Mouse (Mus musculus) thymus, postnatal 4 days (tissue): ENCODE measurements around the gene Doc2g.

ENCODE experiments used
- DNase-seq: peaks from one replicate; pipeline ENCODE4 v3.0.0; 2021

Doc2g gene

GRCm38 (mm10) chr19:3991562-3991961 is 11.6 kb upstream of the Doc2g start:
- DNase-seq, result no peak

- DNase-seq, result no peak
Measured at GRCm38 (mm10) chr19:3991966-3992365, 11.1 kb upstream of the Doc2g start.

GRCm38 (mm10) chr19:3992416-3992815 is 10.7 kb upstream of the Doc2g start, which contains the start of gene Tbx10:
Tbx10 (plus strand) TSS chr19:3992752.
- no peak for DNase-seq

GRCm38 (mm10) chr19:3994932-3995331 is 8.2 kb upstream of the Doc2g start:
- DNase-seq, result no peak

- no peak for DNase-seq
Measured at GRCm38 (mm10) chr19:3995505-3995904, 7.6 kb upstream of the Doc2g start.

GRCm38 (mm10) chr19:3996106-3996505 is 7.0 kb upstream of the Doc2g start:
- no peak for DNase-seq

- no peak for DNase-seq
Measured at GRCm38 (mm10) chr19:3996747-3997146, 6.4 kb upstream of the Doc2g start.

- DNase-seq, result no peak
Measured at GRCm38 (mm10) chr19:3997231-3997630, 5.9 kb upstream of the Doc2g start.

GRCm38 (mm10) chr19:3998335-3998734 is 4.8 kb upstream of the Doc2g start:
- no peak for DNase-seq

GRCm38 (mm10) chr19:3999121-3999730 is 3.9 kb upstream of the Doc2g start:
- DNase-seq, result no peak

GRCm38 (mm10) chr19:4000119-4000900 is 2.8 kb upstream of the Doc2g start, which contains the start of the genes Nudt8 and Gm49405:
Nudt8 (plus strand) TSS chr19:4000580.
Gm49405 (plus strand) TSS chr19:4000626.
- DNase-seq, result peak; percentile 95

- no peak for DNase-seq
Measured at GRCm38 (mm10) chr19:4000949-4001525, 2.1 kb upstream of the Doc2g start.

GRCm38 (mm10) chr19:4001752-4002151 is 1.4 kb upstream of the Doc2g start:
- no peak for DNase-seq

GRCm38 (mm10) chr19:4003641-4004040 is 528 bp downstream of the Doc2g start:
- no peak for DNase-seq

- DNase-seq, result no peak
Measured at GRCm38 (mm10) chr19:4004331-4004730, 1.2 kb downstream of the Doc2g start.

- peak; percentile 6 for DNase-seq
Measured at GRCm38 (mm10) chr19:4005091-4005490, 2.0 kb downstream of the Doc2g start.

GRCm38 (mm10) chr19:4005971-4006370 is 2.9 kb downstream of the Doc2g start:
- DNase-seq, result peak; percentile 4

- no peak for DNase-seq
Measured at GRCm38 (mm10) chr19:4011086-4011485, 8.0 kb downstream of the Doc2g start.

- DNase-seq, result peak; percentile 91
Measured at GRCm38 (mm10) chr19:4012432-4013022, 9.4 kb downstream of the Doc2g start, which contains the start of gene Ndufv1. Ndufv1 (minus strand) TSS chr19:4012806.

- no peak for DNase-seq
Measured at GRCm38 (mm10) chr19:4013066-4013465, 10.0 kb downstream of the Doc2g start.

- no peak for DNase-seq
Measured at GRCm38 (mm10) chr19:4014802-4015201, 11.7 kb downstream of the Doc2g start.

GRCm38 (mm10) chr19:4015635-4016034 is 12.5 kb downstream of the Doc2g start:
- DNase-seq, result no peak

- DNase-seq, result no peak
Measured at GRCm38 (mm10) chr19:4017921-4018587, 14.9 kb downstream of the Doc2g start.
